ENCODE assay signal across 1 mouse cellular context in the genomic region with DNA sequence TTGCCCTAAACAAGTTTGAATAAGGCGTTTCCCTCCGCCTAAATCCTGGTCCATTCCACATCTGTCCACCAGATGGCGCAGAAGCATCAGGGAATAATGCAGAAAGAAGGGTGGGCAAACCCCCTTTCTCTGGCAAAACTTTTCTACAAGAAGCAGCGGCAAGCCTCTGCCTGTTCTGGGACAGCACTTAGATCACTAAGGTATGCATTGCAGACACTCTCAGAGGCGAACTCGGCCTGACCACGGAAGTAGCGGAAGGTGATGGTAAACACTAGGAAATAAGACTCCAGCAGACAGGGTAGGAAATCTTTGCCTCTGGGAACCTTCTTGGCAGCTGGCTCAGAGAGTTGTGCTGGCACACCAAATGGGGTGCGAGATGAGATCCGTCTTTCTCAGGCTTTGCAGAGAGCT.
TF ChIP-seq lines count a peak whose summit lies in the region.

No protein-coding gene starts in this region.

TF ChIP-seq in CH12.LX, 34 proteins besides CTCF, POLR2A, EP300 and RAD21:
- TF ChIP-seq GABPA (IDR thresholded peaks at IDR 0.05; ENCODE audit: insufficient replicate concordance, low read depth, low read length) (no peak), IRF4 (IDR thresholded peaks at IDR 0.05; ENCODE audit: low read depth, low read length) (peak; percentile 55; the same call in 1 of the 2 replicates), ZC3H11A (IDR thresholded peaks at IDR 0.05; ENCODE audit: low read depth, low read length) (peak; percentile 69), ELF1 (IDR thresholded peaks at IDR 0.05; ENCODE audit: low read depth, low read length) (0 out of 2 replicates have a peak, but pooled peaks have one; percentile 34), SMC3 (IDR thresholded peaks at IDR 0.05; ENCODE audit: low read depth, low read length) (peak; percentile 92), POLR2AphosphoS2 (IDR thresholded peaks at IDR 0.05; ENCODE audit: low read depth, low read length) (no peak)
